Mouse (Mus musculus): ENCODE measurements around the gene Rab42. TPM values are rescaled to one million over a fixed set of nuclear protein-coding genes. Genes with fewer than 3 reads are reported as not detected.
"Not testable (repeated sequence)": the region's sequence is repeated elsewhere in the genome, so short reads cannot be mapped to it uniquely, and the experiment has no call there.

Rab42 gene
- total and polyA plus RNA-seq, 2 experiments from 2014 or later: 3.9 TPM; not detected in 1

DNA sequence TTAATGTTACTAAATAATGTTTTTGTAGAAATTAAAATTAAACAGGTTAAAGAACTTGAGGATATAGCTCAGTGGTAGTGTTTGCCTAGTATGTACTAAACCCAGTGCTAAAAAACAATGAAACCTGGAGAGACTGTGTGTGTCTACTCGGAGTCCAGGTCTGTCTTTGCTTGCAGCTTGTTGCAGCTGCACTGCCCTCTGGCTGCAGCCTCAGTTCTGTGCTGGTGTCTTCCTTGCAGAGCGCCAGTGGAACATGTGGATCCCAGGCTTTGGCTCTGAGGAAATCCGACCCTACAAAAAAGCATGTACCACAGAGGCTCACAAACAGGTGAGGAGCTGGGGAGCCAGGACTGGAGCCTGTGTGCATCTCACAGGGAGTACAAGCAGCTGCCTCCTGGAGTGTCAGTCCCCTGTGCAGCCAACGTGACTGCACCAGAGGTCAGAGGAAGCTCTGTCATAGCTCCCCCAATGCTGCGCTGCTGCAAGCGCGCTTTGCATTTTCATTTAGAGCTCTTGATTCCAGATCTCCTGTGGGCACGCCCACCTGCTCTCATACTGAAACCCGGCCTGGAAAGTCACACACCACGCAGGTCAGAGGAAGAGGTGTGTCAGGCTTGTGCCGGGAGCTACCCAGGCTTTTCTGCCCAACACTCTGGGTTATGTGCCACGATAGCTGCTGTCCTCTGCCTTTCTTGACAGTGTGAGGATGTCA is 11.4 kb downstream of the Rab42 start:
- peaks cover 32% of the 10 kb centered on the region for H3K36me3 ChIP-seq (replicated peaks; ENCODE audit: control insufficient read depth, insufficient read depth, low read length)
- H3K27me3 ChIP-seq (ENCODE audit: control insufficient read depth, insufficient read depth, low read length): no peaks in the 10 kb centered on the region
- H3K9ac ChIP-seq (replicated peaks; ENCODE audit: low read depth, low read length): no peak overlapping the region
- ATAC-seq (ENCODE audit: insufficient read depth, low read depth) (no peak), DNase-seq (ENCODE audit: low spot score) (no peak)
- no peaks in the 10 kb centered on the region for H3K9me3 ChIP-seq (replicated peaks; ENCODE audit: control insufficient read depth, low read length)
- no peak overlapping the region for H3K4me2 ChIP-seq (ENCODE audit: low read depth, low read length)
- H3K4me3 ChIP-seq (ENCODE audit: low read depth, low read length): no peak overlapping the region
- no peaks in the 10 kb centered on the region for H3K4me1 ChIP-seq (ENCODE audit: control insufficient read depth, insufficient read depth)
- WGBS: 83% methylated on average over 12 of the region's 12 CpGs
- peak; percentile 36 for TF ChIP-seq CTCF (IDR thresholded peaks at IDR 0.05; ENCODE audit: low read depth)
- TF ChIP-seq EP300 (IDR thresholded peaks at IDR 0.05; ENCODE audit: low read depth): no peak
- H3K27ac ChIP-seq (ENCODE audit: low read depth): no peak overlapping the region

- H3K27me3 ChIP-seq (ENCODE audit: control insufficient read depth, insufficient read depth, low read length): no peaks in the 10 kb centered on the region
- no peak for DNase-seq (ENCODE audit: low spot score)
- H3K27ac ChIP-seq (ENCODE audit: low read depth): no peak overlapping the region
- no peak overlapping the region for H3K4me3 ChIP-seq (ENCODE audit: low read depth, low read length)
- TF ChIP-seq EP300 (IDR thresholded peaks at IDR 0.05; ENCODE audit: low read depth) (no peak), CTCF (IDR thresholded peaks at IDR 0.05; ENCODE audit: low read depth) (no peak)
- WGBS: 96% methylated on average over 4 of the region's 4 CpGs
- H3K9me3 ChIP-seq (replicated peaks; ENCODE audit: control insufficient read depth, low read length): no peaks in the 10 kb centered on the region
- no peak overlapping the region for H3K9ac ChIP-seq (replicated peaks; ENCODE audit: low read depth, low read length)
- ATAC-seq (ENCODE audit: insufficient read depth, low read depth): no peak
- no peaks in the 10 kb centered on the region for H3K4me1 ChIP-seq (ENCODE audit: control insufficient read depth, insufficient read depth)
- peaks cover 32% of the 10 kb centered on the region for H3K36me3 ChIP-seq (replicated peaks; ENCODE audit: control insufficient read depth, insufficient read depth, low read length)
- no peak overlapping the region for H3K4me2 ChIP-seq (ENCODE audit: low read depth, low read length)
Measured at GRCm38 (mm10) chr4:132291056-132291455, 12.1 kb downstream of the Rab42 start.

- ATAC-seq (ENCODE audit: insufficient read depth, low read depth); H3K4me1 ChIP-seq (ENCODE audit: control insufficient read depth, insufficient read depth); H3K4me2 ChIP-seq (ENCODE audit: low read depth, low read length); H3K27me3 ChIP-seq (ENCODE audit: control insufficient read depth, insufficient read depth, low read length); H3K9me3 ChIP-seq (replicated peaks; ENCODE audit: control insufficient read depth, low read length); H3K27ac ChIP-seq (ENCODE audit: low read depth); H3K9ac ChIP-seq (replicated peaks; ENCODE audit: low read depth, low read length); H3K4me3 ChIP-seq (ENCODE audit: low read depth, low read length); DNase-seq (ENCODE audit: low spot score): not testable (repeated sequence)
- 92% methylated on average over 1 of the region's 5 CpGs for WGBS
- H3K36me3 ChIP-seq (replicated peaks; ENCODE audit: control insufficient read depth, insufficient read depth, low read length): peaks cover 44% of the 10 kb centered on the region
Measured at GRCm38 (mm10) chr4:132288840-132289239, 14.3 kb downstream of the Rab42 start.

DNA sequence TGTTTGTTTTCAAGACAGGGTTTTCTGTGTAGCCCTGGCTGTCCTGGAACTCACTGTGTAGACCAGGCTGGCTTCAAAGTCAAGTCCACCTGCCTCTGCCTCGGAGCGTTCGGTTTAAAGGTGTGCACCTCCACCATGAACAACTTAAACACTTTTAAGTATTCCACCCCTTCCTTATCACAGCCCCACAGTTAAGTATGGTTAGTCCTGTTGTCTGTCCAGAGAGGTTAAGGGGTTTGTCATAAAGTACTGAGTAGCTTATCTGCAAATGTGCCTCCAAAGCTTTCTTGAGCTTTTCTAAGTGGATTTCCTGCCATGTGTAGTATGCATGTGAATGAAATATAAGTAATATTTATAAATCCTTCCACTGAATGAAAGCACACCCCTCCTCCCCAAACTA is 27.2 kb downstream of the Rab42 start:
- peaks cover 10% of the 10 kb centered on the region for H3K4me1 ChIP-seq (ENCODE audit: control insufficient read depth, insufficient read depth)
- H3K27me3 ChIP-seq (ENCODE audit: control insufficient read depth, insufficient read depth, low read length): no peaks in the 10 kb centered on the region
- DNase-seq (ENCODE audit: low spot score): no peak
- no peaks in the 10 kb centered on the region for H3K36me3 ChIP-seq (replicated peaks; ENCODE audit: control insufficient read depth, insufficient read depth, low read length)
- TF ChIP-seq EP300 (IDR thresholded peaks at IDR 0.05; ENCODE audit: low read depth) (no peak), CTCF (IDR thresholded peaks at IDR 0.05; ENCODE audit: low read depth) (no peak)
- no peaks in the 10 kb centered on the region for H3K9me3 ChIP-seq (replicated peaks; ENCODE audit: control insufficient read depth, low read length)
- no peak overlapping the region for H3K4me2 ChIP-seq (ENCODE audit: low read depth, low read length)
- ATAC-seq (ENCODE audit: insufficient read depth, low read depth): no peak
- no peak overlapping the region for H3K27ac ChIP-seq (ENCODE audit: low read depth)
- H3K4me3 ChIP-seq (ENCODE audit: low read depth, low read length): no peak overlapping the region
- 93% methylated on average over 3 of the region's 3 CpGs for WGBS
- H3K9ac ChIP-seq (replicated peaks; ENCODE audit: low read depth, low read length): no peak overlapping the region

DNA sequence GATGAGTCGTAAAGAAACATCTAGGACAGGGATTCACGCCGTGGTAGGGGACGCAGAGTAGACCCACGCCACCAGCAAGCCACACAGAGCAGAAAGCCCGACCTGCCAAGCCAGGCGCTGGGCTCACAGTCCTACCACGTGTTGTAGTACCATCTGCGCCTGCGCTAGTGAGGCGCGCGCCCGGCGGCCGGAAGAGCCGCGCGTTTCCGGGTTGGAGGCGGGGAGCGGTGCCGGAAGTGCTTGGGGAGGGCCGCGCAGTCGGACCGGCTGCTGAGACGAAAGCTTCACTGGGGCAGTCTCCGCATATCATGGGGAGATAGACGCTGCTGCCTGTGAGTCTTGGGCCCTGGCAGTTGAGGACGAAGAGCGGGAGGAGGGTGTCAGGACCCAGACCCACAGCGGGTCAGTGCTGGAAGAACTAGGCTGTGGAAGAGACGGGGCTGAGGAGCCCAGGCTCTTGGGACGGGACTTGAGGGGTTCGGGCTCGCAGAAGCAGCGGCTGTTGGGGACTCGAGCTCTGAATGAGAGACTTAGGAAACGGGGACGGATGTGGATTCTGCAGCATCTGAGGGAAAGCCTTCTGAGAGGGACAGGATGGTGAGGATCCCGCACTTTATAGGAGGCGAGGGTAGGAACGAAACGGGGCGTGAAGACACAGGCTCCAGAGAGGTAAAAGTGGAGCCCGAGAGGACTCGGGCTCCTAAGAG is 28.9 kb downstream of the Rab42 start, which contains the start of gene Taf12:
TSS of gene Taf12 (plus strand) at position 220 of the 707 bp plus-strand sequence.
- Histone ChIP-seq H3K27ac (ENCODE audit: low read depth) (peak within 1 kb of the TSS; percentile 96), H3K4me2 (ENCODE audit: low read depth, low read length) (peak within 1 kb of the TSS; percentile 83), H3K9ac (replicated peaks; ENCODE audit: low read depth, low read length) (peak within 1 kb of the TSS; percentile 94), H3K9me3 (replicated peaks; ENCODE audit: control insufficient read depth, low read length) (no peaks in the 10 kb centered on the region), H3K4me1 (ENCODE audit: control insufficient read depth, insufficient read depth) (peaks cover 10% of the 10 kb centered on the region), H3K4me3 (ENCODE audit: low read depth, low read length) (peak within 1 kb of the TSS; percentile 83), H3K36me3 (replicated peaks; ENCODE audit: control insufficient read depth, insufficient read depth, low read length) (no peaks in the 10 kb centered on the region), H3K27me3 (ENCODE audit: control insufficient read depth, insufficient read depth, low read length) (no peaks in the 10 kb centered on the region)
- WGBS: under 1% methylated on average over 48 of the region's 48 CpGs
- DNase-seq (ENCODE audit: low spot score) (peak; percentile 94), ATAC-seq (ENCODE audit: insufficient read depth, low read depth) (peak; percentile 92)
- TF ChIP-seq EP300 (IDR thresholded peaks at IDR 0.05; ENCODE audit: low read depth) (0 out of 2 replicates have a peak, but pooled peaks have one; percentile 80), CTCF (IDR thresholded peaks at IDR 0.05; ENCODE audit: low read depth) (no peak)
